Comparison of ENCODE assay signal across 13 mouse cellular contexts in genomic region chr9:107917895-107918608, GRCm38 (mm10). TPM values are rescaled to one million over a fixed set of nuclear protein-coding genes. Genes with fewer than 3 reads are reported as not detected.
DNase-seq lines count a peak whose midpoint lies in the region; ATAC-seq and TF ChIP-seq lines count a peak whose summit lies in the region.
"Had no signal": no experiment of that assay in that cellular context is flagged by ENCODE, and none has a peak within 500 bp of the region (broad histone marks: within the 10 kb centered on the region; RNA-seq: fewer than 3 reads in every experiment).

No protein-coding gene starts in this region.

- no peaks in the 10 kb centered on the region for H3K36me3 ChIP-seq in lung, postnatal 0 days (ENCODE audit: insufficient read depth, low read length)
- H3K36me3 ChIP-seq in hindbrain, embryonic 16.5 days (ENCODE audit: control insufficient read depth, insufficient read depth, low read length): no peaks in the 10 kb centered on the region

- no peaks in the 10 kb centered on the region for H3K9me3 ChIP-seq in lung, postnatal 0 days (ENCODE audit: low read length)
- H3K9me3 ChIP-seq in hindbrain, embryonic 16.5 days (ENCODE audit: control insufficient read depth, low read length): no peaks in the 10 kb centered on the region

- H3K9ac ChIP-seq in lung, postnatal 0 days (replicated peaks; ENCODE audit: low read depth): no peak overlapping the region
- H3K9ac ChIP-seq in hindbrain, embryonic 16.5 days (ENCODE audit: low read depth, low read length): peak overlapping the region; percentile 7; the same call in 1 of the 2 replicates

- no peak for TF ChIP-seq EP300 in lung, postnatal 0 days (IDR thresholded peaks at IDR 0.05)

- ATAC-seq in frontal cortex, adult (ENCODE audit: low TSS enrichment): 0 out of 2 replicates have a peak, but pooled peaks have one; percentile 45
- peak; percentile 21; the same call in 1 of the 2 replicates for ATAC-seq in lung, postnatal 0 days
- ATAC-seq in hindbrain, embryonic 16.5 days: peak; percentile 46

- no peak overlapping the region for H3K27ac ChIP-seq in lung, postnatal 0 days (ENCODE audit: low read length)
- peak overlapping the region; percentile 2; the same call in 1 of the 2 replicates for H3K27ac ChIP-seq in hindbrain, embryonic 16.5 days (ENCODE audit: low read depth, low read length)

- no peak overlapping the region for H3K4me3 ChIP-seq in lung, postnatal 0 days (ENCODE audit: low read depth, low read length)
- H3K4me3 ChIP-seq in hindbrain, embryonic 16.5 days (ENCODE audit: low read length): no peak overlapping the region

- DNase-seq in frontal cortex, postnatal 14 days (ENCODE audit: low spot score in 2 of 2): no peak
- DNase-seq in lung, postnatal 0 days (ENCODE audit: low spot score): peak; percentile 34
- DNase-seq in lung, postnatal 25 days (ENCODE audit: low spot score): no peak
- DNase-seq in right cerebral cortex, postnatal 4 days: peak; percentile 38
- DNase-seq in gastrocnemius, adult 8-10 months (ENCODE audit: low spot score in 2 of 2): no peak
- no peak for DNase-seq in testis, postnatal 10 days (ENCODE audit: low spot score)
- DNase-seq: adrenal gland, adult 2 months; heart, adult 11 months; lung, postnatal 14 days had no signal

- no peaks in the 10 kb centered on the region for H3K4me1 ChIP-seq in lung, postnatal 0 days (ENCODE audit: insufficient read depth, low read depth, low read length)
- H3K4me1 ChIP-seq in hindbrain, embryonic 16.5 days (ENCODE audit: control insufficient read depth, insufficient read depth, low read depth, low read length): peaks cover 8% of the 10 kb centered on the region

- TF ChIP-seq CTCF in lung, postnatal 0 days (IDR thresholded peaks at IDR 0.05): no peak

- H3K4me2 ChIP-seq in lung, postnatal 0 days (replicated peaks; ENCODE audit: low read depth, low read length): no peak overlapping the region
- peak overlapping the region; percentile 23 for H3K4me2 ChIP-seq in hindbrain, embryonic 16.5 days (ENCODE audit: low read length)

- 31% methylated on average over 13 of the region's 13 CpGs for WGBS in lung, postnatal 0 days
- 30% methylated on average over 13 of the region's 13 CpGs for WGBS in hindbrain, embryonic 16.5 days

- H3K27me3 ChIP-seq in lung, postnatal 0 days (replicated peaks; ENCODE audit: insufficient read depth, low read length): no peaks in the 10 kb centered on the region
- H3K27me3 ChIP-seq in hindbrain, embryonic 16.5 days (replicated peaks; ENCODE audit: control insufficient read depth, insufficient read depth, low read length): no peaks in the 10 kb centered on the region

RNA-seq across cellular contexts. Expression of gene Actl11, which starts 10.2 kb away (rescaled TPM):
- polyA plus RNA-seq in lung, postnatal 0 days (2015; fragmentation: Nextera tagmentation; extraction: Ambion mirVana): not detected in 2 replicates
- polyA plus RNA-seq in hindbrain, embryonic 16.5 days (2015; fragmentation: Nextera tagmentation; extraction: Ambion mirVana): not detected in 2 replicates
- total RNA-seq in gastrocnemius, adult 8-10 months (2022): not detected
- total RNA-seq: adrenal gland, adult 2 months had no signal
- polyA plus RNA-seq: adrenal gland, adult 2 months; cortical plate, adult 2 months; large intestine, adult 2 months had no signal

RNA-seq across cellular contexts. Expression of gene Mst1r, which starts 11.4 kb away (rescaled TPM):
- 3.1 and 3.5 TPM in 2 replicates for polyA plus RNA-seq in lung, postnatal 0 days (2015; fragmentation: Nextera tagmentation; extraction: Ambion mirVana)
- 1.3 and 3.0 TPM in 2 replicates for polyA plus RNA-seq in hindbrain, embryonic 16.5 days (2015; fragmentation: Nextera tagmentation; extraction: Ambion mirVana)
- 1 to 10 TPM in 1 of 4 experiments, under 1 TPM in 3; 0.43 to 1.4 (median 0.82) TPM for total RNA-seq in gastrocnemius, adult 8-10 months (2022)

RNA-seq across cellular contexts. Expression of gene Camkv, which starts 17.4 kb away (rescaled TPM):
- polyA plus RNA-seq in lung, postnatal 0 days (2015; fragmentation: Nextera tagmentation; extraction: Ambion mirVana): 0.12 and 0.35 TPM in 2 replicates
- 58.4 and 63.4 TPM in 2 replicates for polyA plus RNA-seq in hindbrain, embryonic 16.5 days (2015; fragmentation: Nextera tagmentation; extraction: Ambion mirVana)
- under 1 TPM; 0.20 to 0.46 (median 0.35) TPM for total RNA-seq in gastrocnemius, adult 8-10 months (2022)

RNA-seq across cellular contexts. Expression of gene Mon1a, which starts 30.1 kb away (rescaled TPM):
- polyA plus RNA-seq in lung, postnatal 0 days (2015; fragmentation: Nextera tagmentation; extraction: Ambion mirVana): 12.3 and 12.8 TPM in 2 replicates
- 22.6 and 23.9 TPM in 2 replicates for polyA plus RNA-seq in hindbrain, embryonic 16.5 days (2015; fragmentation: Nextera tagmentation; extraction: Ambion mirVana)
- 10 to 100 TPM; 10.8 to 14.7 (median 11.9) TPM for total RNA-seq in gastrocnemius, adult 8-10 months (2022)

RNA-seq across cellular contexts. Expression of gene Traip, which starts 31.9 kb away (rescaled TPM):
- polyA plus RNA-seq in lung, postnatal 0 days (2015; fragmentation: Nextera tagmentation; extraction: Ambion mirVana): 2.2 and 2.6 TPM in 2 replicates
- 10.0 and 10.8 TPM in 2 replicates for polyA plus RNA-seq in hindbrain, embryonic 16.5 days (2015; fragmentation: Nextera tagmentation; extraction: Ambion mirVana)
- 1 to 10 TPM in 1 of 4 experiments, under 1 TPM in 3; 0.47 to 1.6 (median 0.57) TPM for total RNA-seq in gastrocnemius, adult 8-10 months (2022)

Comparison
In these comparisons a context has a peak if more than half of its experiments do, and no peak if none do; other contexts are left out.
1. DNase-seq: peak in lung, postnatal 0 days (single experiment) and right cerebral cortex, postnatal 4 days (single experiment); none in frontal cortex, postnatal 14 days (0 of 2), lung, postnatal 25 days (single experiment), gastrocnemius, adult 8-10 months (0 of 2) and testis, postnatal 10 days (single experiment).
2. RNA of gene Camkv, which starts 17.4 kb away (polyA plus RNA-seq): 58.4 to 63.4 TPM in hindbrain, embryonic 16.5 days; 0.12 to 0.35 TPM in lung, postnatal 0 days; every median in the first group is over 10 times any median in the second.
3. Peak in every context shown above with its lines, with median percentiles within 50 percentile points of each other: ATAC-seq.